In genomic region chr2:129233218-129233617, GRCm38 (mm10) we compare ENCODE assay signal across 20 mouse cellular contexts. TPM values are rescaled to one million over a fixed set of nuclear protein-coding genes. Genes with fewer than 3 reads are reported as not detected.
A peak's percentile ranks its signal among the peaks of the same experiment; 100 is the strongest.
DNase-seq lines count a peak whose midpoint lies in the region; ATAC-seq and TF ChIP-seq lines count a peak whose summit lies in the region.
"Had no signal": no experiment of that assay in that cellular context is flagged by ENCODE, and none has a peak within 500 bp of the region (broad histone marks: within the 10 kb centered on the region; RNA-seq: fewer than 3 reads in every experiment).

No protein-coding gene starts in this region.

- no peak for DNase-seq in heart, adult 9 months (ENCODE audit: low spot score in 2 of 2)
- no peak for DNase-seq in cerebellum, postnatal 25 days
- no peak for DNase-seq in thymus, postnatal 0 days (ENCODE audit: low spot score)
- DNase-seq: cerebellum, adult 11 months; embryo, embryonic 11 days; gastrocnemius, postnatal 25 days; lung, adult 2 months; lung, postnatal 36 days; retina, postnatal 1 day; right cerebral cortex, postnatal 4 days; thymus, adult 2 months had no signal

- peaks cover 16% of the 10 kb centered on the region for H3K4me1 ChIP-seq in heart, embryonic 11.5 days (ENCODE audit: control insufficient read depth, insufficient read depth, low read length)
- H3K4me1 ChIP-seq in ES-Bruce4 (ENCODE audit: control insufficient read depth, insufficient read depth, low read length): peaks cover 6% of the 10 kb centered on the region
- H3K4me1 ChIP-seq in erythroblast, embryonic 14.5 days (ENCODE audit: control insufficient read depth): peaks cover 80% of the 10 kb centered on the region
- peaks cover 78% of the 10 kb centered on the region for H3K4me1 ChIP-seq in liver, embryonic 15.5 days (replicated peaks)
- H3K4me1 ChIP-seq: embryonic facial prominence, embryonic 15.5 days; limb, embryonic 10.5 days; midbrain, embryonic 10.5 days had no signal

- 67% methylated on average over 1 of the region's 1 CpGs for WGBS in heart, embryonic 11.5 days (ENCODE audit: insufficient replicate concordance)
- WGBS in liver, embryonic 15.5 days (ENCODE audit: insufficient replicate concordance): 35% methylated on average over 1 of the region's 1 CpGs

- peak overlapping the region; percentile 78 for H3K27ac ChIP-seq in heart, embryonic 11.5 days (ENCODE audit: low read depth, low read length)
- H3K27ac ChIP-seq in ES-Bruce4 (ENCODE audit: insufficient read depth, low read length): no peak overlapping the region
- H3K27ac ChIP-seq in liver, embryonic 15.5 days (replicated peaks): peak overlapping the region; percentile 92
- H3K27ac ChIP-seq: embryonic facial prominence, embryonic 15.5 days had no signal

- no peak for TF ChIP-seq POLR2A in ES-Bruce4 (IDR thresholded peaks at IDR 0.05; ENCODE audit: insufficient read depth, low read length)

- no peak for TF ChIP-seq EP300 in ES-Bruce4 (IDR thresholded peaks at IDR 0.05; ENCODE audit: insufficient read depth, low read depth, low read length)

- no peaks in the 10 kb centered on the region for H3K27me3 ChIP-seq in heart, embryonic 11.5 days (ENCODE audit: control insufficient read depth, insufficient read depth, low read length)
- no peaks in the 10 kb centered on the region for H3K27me3 ChIP-seq in ES-Bruce4 (ENCODE audit: control insufficient read depth, insufficient read depth, low read length, poor library complexity, severe bottlenecking)
- H3K27me3 ChIP-seq in erythroblast, embryonic 14.5 days (ENCODE audit: control insufficient read depth): no peaks in the 10 kb centered on the region
- no peaks in the 10 kb centered on the region for H3K27me3 ChIP-seq in liver, embryonic 15.5 days
- H3K27me3 ChIP-seq: Patski had no signal

- peak; percentile 16 for TF ChIP-seq CTCF in ES-Bruce4 (IDR thresholded peaks at IDR 0.05; ENCODE audit: low read depth, low read length)

- ATAC-seq in heart, embryonic 11.5 days (replicated peaks; ENCODE audit: insufficient number of reproducible peaks, low FRiP score, low TSS enrichment): no peak
- ATAC-seq in liver, embryonic 15.5 days (ENCODE audit: insufficient read depth): no peak
- ATAC-seq: Patski had no signal

- H3K9me3 ChIP-seq in heart, embryonic 11.5 days (replicated peaks; ENCODE audit: control insufficient read depth, low read length): no peaks in the 10 kb centered on the region
- no peaks in the 10 kb centered on the region for H3K9me3 ChIP-seq in ES-Bruce4 (replicated peaks; ENCODE audit: control insufficient read depth, insufficient read depth, low read length, poor library complexity, severe bottlenecking)
- H3K9me3 ChIP-seq in erythroblast, embryonic 14.5 days (ENCODE audit: control insufficient read depth, low read length): no peaks in the 10 kb centered on the region
- H3K9me3 ChIP-seq in liver, embryonic 15.5 days (replicated peaks): no peaks in the 10 kb centered on the region
- H3K9me3 ChIP-seq: embryonic facial prominence, embryonic 15.5 days; limb, embryonic 10.5 days; midbrain, embryonic 10.5 days had no signal

- peak overlapping the region; percentile 66 for H3K9ac ChIP-seq in heart, embryonic 11.5 days (ENCODE audit: low read depth, low read length)
- no peak overlapping the region for H3K9ac ChIP-seq in ES-Bruce4 (ENCODE audit: low read depth, poor library complexity, severe bottlenecking)
- H3K9ac ChIP-seq in liver, embryonic 15.5 days: peak overlapping the region; percentile 65
- H3K9ac ChIP-seq: embryonic facial prominence, embryonic 15.5 days had no signal

- no peaks in the 10 kb centered on the region for H3K36me3 ChIP-seq in heart, embryonic 11.5 days (ENCODE audit: control insufficient read depth, insufficient read depth, low read length)
- no peaks in the 10 kb centered on the region for H3K36me3 ChIP-seq in ES-Bruce4 (ENCODE audit: control insufficient read depth, insufficient read depth, low read length, poor library complexity, severe bottlenecking)
- peaks cover 45% of the 10 kb centered on the region for H3K36me3 ChIP-seq in erythroblast, embryonic 14.5 days (ENCODE audit: control insufficient read depth)
- no peaks in the 10 kb centered on the region for H3K36me3 ChIP-seq in liver, embryonic 15.5 days (replicated peaks)
- H3K36me3 ChIP-seq: embryonic facial prominence, embryonic 15.5 days; limb, embryonic 10.5 days; midbrain, embryonic 10.5 days had no signal

- H3K4me3 ChIP-seq in heart, embryonic 11.5 days (ENCODE audit: low read depth, low read length): peak overlapping the region; percentile 17; the same call in 1 of the 2 replicates
- no peak overlapping the region for H3K4me3 ChIP-seq in ES-Bruce4 (ENCODE audit: low read depth, low read length)
- peak overlapping the region; percentile 60 for H3K4me3 ChIP-seq in erythroblast, embryonic 14.5 days (replicated peaks)
- peak overlapping the region; percentile 44 for H3K4me3 ChIP-seq in liver, embryonic 15.5 days (replicated peaks)
- H3K4me3 ChIP-seq: embryonic facial prominence, embryonic 15.5 days; left cerebral cortex, adult 2 months; limb, embryonic 10.5 days; midbrain, embryonic 10.5 days had no signal

- peak overlapping the region; percentile 46 for H3K4me2 ChIP-seq in heart, embryonic 11.5 days
- peak overlapping the region; percentile 65 for H3K4me2 ChIP-seq in liver, embryonic 15.5 days
- H3K4me2 ChIP-seq: embryonic facial prominence, embryonic 15.5 days had no signal

RNA-seq across cellular contexts. Expression of gene Slc20a1, which starts 34.7 kb away (rescaled TPM):
- polyA plus RNA-seq in heart, embryonic 11.5 days (2014; fragmentation: Nextera tagmentation; extraction: Ambion mirVana): 46.9 and 49.3 TPM in 2 replicates
- 224 and 225 TPM in 2 replicates for polyA plus RNA-seq in ES-Bruce4 (2011; ENCODE audit: insufficient read depth, insufficient read length, low read depth, missing spikeins)
- polyA plus RNA-seq in erythroblast, embryonic 14.5 days (2012): 13.6 and 18.4 TPM in 2 replicates
- 42.8 and 48.3 TPM in 2 replicates for polyA plus RNA-seq in liver, embryonic 15.5 days (2015; fragmentation: Nextera tagmentation; extraction: Ambion mirVana)
- 33.3 and 42.5 TPM in 2 replicates for polyA plus RNA-seq in thymus, postnatal 0 days (2015; fragmentation: Nextera tagmentation; extraction: Ambion mirVana)
